Mouse (Mus musculus): ENCODE measurements around the gene Rsph14. TPM values are rescaled to one million over a fixed set of nuclear protein-coding genes. Genes with fewer than 3 reads are reported as not detected.

Gene Rsph14
- not detected for polyA plus RNA-seq (2017; shearing (Covaris generic))

DNA sequence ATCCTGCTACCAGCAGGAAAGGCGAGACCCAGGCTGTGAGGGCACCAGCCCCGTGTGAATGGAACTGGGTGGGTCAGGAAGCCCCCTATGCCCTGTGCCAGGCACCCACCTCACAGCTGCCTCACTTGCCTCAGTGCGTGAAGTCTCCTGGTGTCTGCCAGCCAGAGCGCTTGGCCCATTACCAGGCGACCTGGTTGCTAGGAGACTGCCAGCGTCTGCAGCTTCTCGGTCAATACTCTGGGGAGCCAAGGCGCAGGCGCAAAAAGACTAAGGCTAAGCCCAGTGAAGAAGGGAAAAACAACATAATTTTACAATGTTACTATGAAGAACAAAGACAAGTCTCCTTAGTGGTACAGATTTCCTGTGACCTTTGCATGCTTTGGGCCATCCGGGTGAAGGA is at the start of gene Rsph14:
TSS of gene Rsph14 (minus strand) at position 192 of the 400 bp plus-strand sequence.

DNA sequence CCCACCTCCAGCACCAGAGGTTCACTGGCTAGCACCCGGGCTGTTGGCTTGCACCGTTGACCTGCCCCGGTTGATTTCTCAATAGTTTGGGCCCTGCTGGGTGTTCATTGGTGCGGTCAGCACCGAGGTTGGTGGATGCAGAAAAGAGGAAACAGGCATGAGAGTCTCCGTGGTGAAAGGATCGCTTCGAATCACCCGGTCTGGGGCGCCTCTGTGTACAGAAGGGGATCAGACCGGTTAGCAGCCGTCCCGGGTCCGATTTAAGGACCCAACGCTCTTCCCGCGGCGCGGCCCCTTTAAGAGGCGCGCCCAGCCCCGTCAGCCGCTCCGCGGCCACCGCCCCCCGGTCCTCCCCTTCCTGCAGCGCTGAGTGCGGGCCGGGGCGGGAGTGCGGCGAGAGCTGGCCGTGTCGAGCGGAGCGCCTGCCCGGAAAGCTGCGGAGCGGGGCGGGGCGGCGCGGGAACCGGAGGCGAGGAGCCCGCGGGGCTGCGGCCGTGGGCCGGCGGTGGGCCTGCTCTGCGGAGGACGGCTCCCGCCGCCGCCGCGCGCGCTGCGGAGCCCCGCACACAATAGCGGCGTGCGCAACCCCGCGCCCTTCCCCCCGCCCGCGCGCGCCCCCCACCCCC is 27.9 kb upstream of the Rsph14 start, which contains the start of gene Bcr:
TSS of gene Bcr (plus strand) at position 376 of the 626 bp plus-strand sequence.

DNA sequence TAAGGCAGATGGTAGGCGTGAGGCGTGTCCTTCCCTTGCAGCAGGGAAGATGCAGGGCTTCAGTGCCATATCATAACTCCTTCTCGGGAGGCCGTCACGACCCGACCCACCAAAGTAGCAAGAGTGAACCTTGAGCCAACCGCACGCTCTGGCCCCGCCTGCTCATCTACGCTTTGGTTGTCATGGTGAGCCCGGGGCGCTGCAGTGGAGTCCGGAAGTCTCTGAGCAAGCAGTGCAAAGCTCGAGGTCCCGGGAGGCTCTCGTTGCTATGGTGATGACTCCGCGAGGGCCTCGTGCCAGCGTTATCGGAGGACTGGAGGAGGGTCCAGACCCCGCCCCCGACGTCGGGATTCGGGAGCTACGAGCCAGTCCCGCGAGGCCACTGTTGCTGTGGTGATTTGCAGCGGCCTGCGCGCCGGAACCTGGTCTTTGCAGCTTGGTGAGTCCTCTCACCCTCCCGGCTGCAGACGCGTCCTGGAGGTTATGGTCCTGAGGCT is 4.5 kb upstream of the Rsph14 start, which contains the start of gene Rab36:
TSS of gene Rab36 (plus strand) at position 176 of the 497 bp plus-strand sequence.

DNA sequence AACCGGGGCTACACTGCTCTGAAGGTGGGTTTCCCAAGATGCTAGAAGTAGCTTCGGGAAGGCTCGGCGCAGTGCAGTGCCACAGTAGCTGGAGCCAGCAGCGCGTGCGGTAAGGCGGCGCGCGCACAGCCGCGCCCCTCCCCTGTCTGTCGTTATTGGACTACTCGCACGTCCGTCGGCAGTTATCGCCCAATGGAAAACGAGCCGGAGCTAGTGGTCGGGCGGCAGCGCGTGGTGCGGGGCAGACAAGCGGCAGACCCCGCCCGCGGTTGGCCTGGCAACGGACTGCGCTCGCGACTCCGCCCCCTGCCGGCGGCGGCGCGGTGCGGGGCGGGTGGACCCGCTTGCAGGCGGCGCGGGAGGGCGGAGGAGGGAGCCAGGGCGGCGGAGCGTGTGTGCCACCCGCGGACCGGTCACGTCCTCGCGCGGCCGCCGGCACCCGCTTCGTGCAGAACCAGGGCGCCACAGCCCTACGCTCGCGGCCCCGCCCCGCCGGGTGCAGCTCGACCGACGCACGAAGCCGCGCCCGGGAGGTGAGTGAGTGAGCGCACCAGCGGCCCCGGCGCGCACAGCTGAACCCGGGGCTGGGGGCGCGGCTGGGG is 65.4 kb downstream of the Rsph14 start, which contains the start of gene Gnaz:
TSS of gene Gnaz (plus strand) at position 328 of the 602 bp plus-strand sequence.

Other genes starting within 250 kb of the Rsph14 start
- gene Gnaz, start 65.4 kb downstream of the Rsph14 start, polyA plus RNA-seq (2017; shearing (Covaris generic)): not detected
- gene Rab36, start 4.5 kb upstream of the Rsph14 start, polyA plus RNA-seq (2017; shearing (Covaris generic)): 2.0 TPM
- 3.1 TPM for gene Bcr, start 28.0 kb upstream of the Rsph14 start, polyA plus RNA-seq (2017; shearing (Covaris generic))
- gene Specc1l, start 179.5 kb upstream of the Rsph14 start, polyA plus RNA-seq (2017; shearing (Covaris generic)): 36.7 TPM